ENCODE assay signal across 19 mouse cellular contexts in genomic region chr2:152091342-152092056, GRCm38 (mm10). TPM values are rescaled to one million over a fixed set of nuclear protein-coding genes. Genes with fewer than 3 reads are reported as not detected.
DNase-seq lines count a peak whose midpoint lies in the region; ATAC-seq and TF ChIP-seq lines count a peak whose summit lies in the region.
"Had no signal": no experiment of that assay in that cellular context is flagged by ENCODE, and none has a peak within 500 bp of the region (broad histone marks: within the 10 kb centered on the region; RNA-seq: fewer than 3 reads in every experiment).

No protein-coding gene starts in this region.

- H3K4me1 ChIP-seq in hindbrain, embryonic 10.5 days (replicated peaks): peaks cover 74% of the 10 kb centered on the region
- peaks cover 24% of the 10 kb centered on the region for H3K4me1 ChIP-seq in hindbrain, embryonic 16.5 days (ENCODE audit: control insufficient read depth, insufficient read depth, low read depth, low read length)
- peaks cover 6 to 18% of the 10 kb centered on the region in 2 experiments for H3K4me1 ChIP-seq in CH12.LX (ENCODE audit: control insufficient read depth in 1 of 2, insufficient read depth in 2 of 2)
- peaks cover 90% of the 10 kb centered on the region for H3K4me1 ChIP-seq in midbrain, embryonic 13.5 days (replicated peaks)

- DNase-seq in hindbrain, embryonic 10.5 days (ENCODE audit: low spot score): peak; percentile 59
- peak; percentile 69 for DNase-seq in CH12.LX (ENCODE audit: extremely low read depth)
- peak; percentile 74 for DNase-seq in embryo, embryonic 10 days (ENCODE audit: low spot score)
- no peak for DNase-seq in urinary bladder, postnatal 36 days (ENCODE audit: low spot score in 2 of 2)
- no peak for DNase-seq in adrenal gland, postnatal 36 days
- DNase-seq: cerebellum, adult 9-11 months; gastrocnemius, postnatal 14 days; lung, adult 2 months; right cerebral cortex, postnatal 25 days had no signal

- dilution Hi-C loops in CH12.LX (cut with MboI; ENCODE audit: extremely low pct_ligation_motif_present, extremely low pct_unique_long_range_greater_than_20kb, low sequenced_read_pairs): no loop called here

- peak overlapping the region; percentile 42 for H3K27ac ChIP-seq in hindbrain, embryonic 10.5 days
- no peak overlapping the region for H3K27ac ChIP-seq in hindbrain, embryonic 16.5 days (ENCODE audit: low read depth, low read length)
- H3K27ac ChIP-seq in CH12.LX (ENCODE audit: insufficient read depth, low read depth): no peak overlapping the region
- peak overlapping the region; percentile 44 for H3K27ac ChIP-seq in midbrain, embryonic 13.5 days
- H3K27ac ChIP-seq: embryonic facial prominence, embryonic 15.5 days; left cerebral cortex, adult 2 months; macrophage had no signal

- in situ Hi-C loops in CH12.LX (cut with MboI; ENCODE audit: low pct_ligation_motif_present, low pct_unique_long_range_greater_than_20kb, low sequenced_read_pairs): no loop called here

- TF ChIP-seq EP300 in CH12.LX (IDR thresholded peaks at IDR 0.05; ENCODE audit: low read length): peak; percentile 23; the same call in 1 of the 2 replicates

- H3K36me3 ChIP-seq in hindbrain, embryonic 10.5 days: peaks cover 23% of the 10 kb centered on the region; the same call in 1 of the 2 replicates
- no peaks in the 10 kb centered on the region for H3K36me3 ChIP-seq in hindbrain, embryonic 16.5 days (ENCODE audit: control insufficient read depth, insufficient read depth, low read length)
- H3K36me3 ChIP-seq in CH12.LX (replicated peaks in 1 of 2; ENCODE audit: control insufficient read depth in 1 of 2, insufficient read depth in 1 of 2, low read length in 1 of 2): no peaks in the 10 kb centered on the region
- peaks cover 53% of the 10 kb centered on the region for H3K36me3 ChIP-seq in midbrain, embryonic 13.5 days
- H3K36me3 ChIP-seq: embryonic facial prominence, embryonic 15.5 days had no signal

- H3K4me3 ChIP-seq in hindbrain, embryonic 10.5 days: 0 out of 2 replicates have a peak overlapping the region, but pooled peaks have one; percentile 9
- no peak overlapping the region for H3K4me3 ChIP-seq in hindbrain, embryonic 16.5 days (ENCODE audit: low read length)
- peak overlapping the region in 1 of 3 experiments; percentile 25 for H3K4me3 ChIP-seq in CH12.LX (replicated peaks in 1 of 3; ENCODE audit: low read depth in 2 of 3, low read length in 2 of 3, poor library complexity in 1 of 3)
- H3K4me3 ChIP-seq in midbrain, embryonic 13.5 days (replicated peaks): no peak overlapping the region
- H3K4me3 ChIP-seq: embryonic facial prominence, embryonic 15.5 days; left cerebral cortex, adult 2 months had no signal

- H3K9ac ChIP-seq in hindbrain, embryonic 16.5 days (ENCODE audit: low read depth, low read length): no peak overlapping the region
- no peak overlapping the region for H3K9ac ChIP-seq in CH12.LX (ENCODE audit: insufficient read depth, low read depth)
- H3K9ac ChIP-seq in midbrain, embryonic 13.5 days (replicated peaks): no peak overlapping the region; the same call in 1 of the 2 replicates
- H3K9ac ChIP-seq: embryonic facial prominence, embryonic 15.5 days had no signal

- ATAC-seq in hindbrain, embryonic 16.5 days: no peak
- ATAC-seq in midbrain, embryonic 13.5 days: no peak
- ATAC-seq: activated CD4-positive, CD25-positive, alpha-beta regulatory T cell, adult 4 months had no signal

- TF ChIP-seq RAD21 in CH12.LX (IDR thresholded peaks at IDR 0.05; ENCODE audit: low read depth, low read length): no peak

- peaks cover 92% of the 10 kb centered on the region for H3K27me3 ChIP-seq in hindbrain, embryonic 10.5 days (ENCODE audit: insufficient read depth, poor library complexity, severe bottlenecking)
- peaks cover 8% of the 10 kb centered on the region for H3K27me3 ChIP-seq in hindbrain, embryonic 16.5 days (replicated peaks; ENCODE audit: control insufficient read depth, insufficient read depth, low read length)
- peaks cover 58% of the 10 kb centered on the region for H3K27me3 ChIP-seq in CH12.LX (replicated peaks)
- peaks cover 30% of the 10 kb centered on the region for H3K27me3 ChIP-seq in midbrain, embryonic 13.5 days

- WGBS in hindbrain, embryonic 10.5 days: 23% methylated on average over 12 of the region's 12 CpGs
- 19% methylated on average over 12 of the region's 12 CpGs for WGBS in hindbrain, embryonic 16.5 days
- 23% methylated on average over 12 of the region's 12 CpGs for WGBS in midbrain, embryonic 13.5 days

- no peak overlapping the region for H3K4me2 ChIP-seq in hindbrain, embryonic 16.5 days (ENCODE audit: low read length)
- H3K4me2 ChIP-seq in CH12.LX (ENCODE audit: insufficient read depth, low read depth, poor library complexity, severe bottlenecking): peak overlapping the region; percentile 17; the same call in 1 of the 2 replicates
- H3K4me2 ChIP-seq in midbrain, embryonic 13.5 days (replicated peaks): 0 out of 2 replicates have a peak overlapping the region, but pooled peaks have one; percentile 7
- H3K4me2 ChIP-seq: embryonic facial prominence, embryonic 15.5 days had no signal

- no peaks in the 10 kb centered on the region for H3K9me3 ChIP-seq in hindbrain, embryonic 10.5 days
- H3K9me3 ChIP-seq in hindbrain, embryonic 16.5 days (ENCODE audit: control insufficient read depth, low read length): no peaks in the 10 kb centered on the region
- H3K9me3 ChIP-seq in CH12.LX (replicated peaks; ENCODE audit: low read length): peaks cover 26% of the 10 kb centered on the region
- H3K9me3 ChIP-seq in midbrain, embryonic 13.5 days: no peaks in the 10 kb centered on the region
- H3K9me3 ChIP-seq: embryonic facial prominence, embryonic 15.5 days had no signal

- no peaks in the 10 kb centered on the region for H3K79me2 ChIP-seq in CH12.LX (replicated peaks; ENCODE audit: control insufficient read depth, extremely low read depth, insufficient read depth, poor library complexity, severe bottlenecking)

- no peak for TF ChIP-seq CTCF in CH12.LX (conservative IDR thresholded peaks at IDR 0.05 in 1 of 2, IDR thresholded peaks at IDR 0.05 in 1 of 2; ENCODE audit: low read depth in 2 of 2, low read length in 2 of 2)

- TF ChIP-seq POLR2A in CH12.LX (IDR thresholded peaks at IDR 0.05; ENCODE audit: low read depth, low read length): no peak

TF ChIP-seq in CH12.LX, 34 proteins besides CTCF, POLR2A, EP300 and RAD21:
- TF ChIP-seq MAX (IDR thresholded peaks at IDR 0.05; ENCODE audit: low read length): peak; percentile 54
- peak; percentile 20; the same call in 1 of the 2 replicates for TF ChIP-seq IRF4 (IDR thresholded peaks at IDR 0.05; ENCODE audit: low read depth, low read length)
- 0 out of 2 replicates have a peak, but pooled peaks have one; percentile 54 for TF ChIP-seq SIN3A (IDR thresholded peaks at IDR 0.05; ENCODE audit: low read length)
- TF ChIP-seq ETS1 (conservative IDR thresholded peaks at IDR 0.05; ENCODE audit: low read depth, low read length): peak; percentile 35
- peak; percentile 18; the same call in 1 of the 2 replicates for TF ChIP-seq BHLHE40 (IDR thresholded peaks at IDR 0.05; ENCODE audit: low read depth, low read length)
- no peak for TF ChIP-seq ELF1 (IDR thresholded peaks at IDR 0.05; ENCODE audit: low read depth, low read length)
- TF ChIP-seq ZKSCAN1 (IDR thresholded peaks at IDR 0.05; ENCODE audit: borderline replicate concordance, low read depth, low read length): peak; percentile 55
- no peak for TF ChIP-seq MAZ (IDR thresholded peaks at IDR 0.05; ENCODE audit: low read depth, low read length)
- TF ChIP-seq ZC3H11A (IDR thresholded peaks at IDR 0.05; ENCODE audit: low read depth, low read length): no peak
- no peak for TF ChIP-seq USF1 (IDR thresholded peaks at IDR 0.05; ENCODE audit: low read depth, low read length)
- peak; percentile 50; the same call in 1 of the 2 replicates for TF ChIP-seq CHD2 (IDR thresholded peaks at IDR 0.05; ENCODE audit: low read length)
- no peak for TF ChIP-seq SMC3 (IDR thresholded peaks at IDR 0.05; ENCODE audit: low read depth, low read length)
- peak; percentile 64; the same call in 1 of the 2 replicates for TF ChIP-seq TCF12 (IDR thresholded peaks at IDR 0.05; ENCODE audit: low read depth, low read length)
- no peak for TF ChIP-seq USF2 (conservative IDR thresholded peaks at IDR 0.05; ENCODE audit: low read depth, low read length)

RNA-seq across cellular contexts. Expression of gene Scrt2, which starts 10.2 kb away (rescaled TPM):
- 5.5 and 19.0 TPM in 2 replicates for polyA plus RNA-seq in hindbrain, embryonic 10.5 days (2016; fragmentation: Nextera tagmentation; extraction: Ambion mirVana)
- polyA plus RNA-seq in hindbrain, embryonic 16.5 days (2015; fragmentation: Nextera tagmentation; extraction: Ambion mirVana): 7.6 and 8.0 TPM in 2 replicates
- total RNA-seq in CH12.LX (2012; rRNA removed) (not detected in 2 replicates), CH12.LX (2014; rRNA removed) (not detected in 2 replicates)
- polyA plus RNA-seq in CH12.LX (2012; ENCODE audit: insufficient read length, low read depth): not detected in 2 replicates
- polyA plus RNA-seq in midbrain, embryonic 13.5 days (2015; fragmentation: Nextera tagmentation; extraction: Ambion mirVana): 16.3 and 20.0 TPM in 2 replicates
- total RNA-seq in adrenal gland, postnatal 36 days (2021): 1 to 10 TPM in 1 of 2 experiments, under 1 TPM in 1; 0.13 to 1.1 TPM
- total RNA-seq: heart, adult 8-10 months; liver, adult 2 months had no signal
- polyA plus RNA-seq: activated CD4-positive, CD25-positive, alpha-beta regulatory T cell, adult 4 months; heart, postnatal 0 days; kidney, embryonic 16.5 days; liver, adult 2 months; lung, adult 2 months; macrophage had no signal

RNA-seq across cellular contexts. Expression of gene Srxn1, which starts 13.8 kb away (rescaled TPM):
- polyA plus RNA-seq in hindbrain, embryonic 10.5 days (2016; fragmentation: Nextera tagmentation; extraction: Ambion mirVana): 15.6 and 18.7 TPM in 2 replicates
- polyA plus RNA-seq in hindbrain, embryonic 16.5 days (2015; fragmentation: Nextera tagmentation; extraction: Ambion mirVana): 28.6 and 32.1 TPM in 2 replicates
- not detected in 2 replicates for total RNA-seq in CH12.LX (2012; rRNA removed)
- not detected in 2 replicates for total RNA-seq in CH12.LX (2014; rRNA removed)
- polyA plus RNA-seq in CH12.LX (2012; ENCODE audit: insufficient read length, low read depth): not detected in 2 replicates
- 13.4 and 14.9 TPM in 2 replicates for polyA plus RNA-seq in midbrain, embryonic 13.5 days (2015; fragmentation: Nextera tagmentation; extraction: Ambion mirVana)
- 100 to 1,000 TPM; 264 to 540 TPM for total RNA-seq in adrenal gland, postnatal 36 days (2021)

RNA-seq across cellular contexts. Expression of gene Tcf15, which starts 51.9 kb away (rescaled TPM):
- 5.2 and 7.6 TPM in 2 replicates for polyA plus RNA-seq in hindbrain, embryonic 10.5 days (2016; fragmentation: Nextera tagmentation; extraction: Ambion mirVana)
- 1.3 TPM in 2 replicates for polyA plus RNA-seq in hindbrain, embryonic 16.5 days (2015; fragmentation: Nextera tagmentation; extraction: Ambion mirVana)
- total RNA-seq in CH12.LX (2012; rRNA removed) (not detected in 2 replicates), CH12.LX (2014; rRNA removed) (not detected in 2 replicates)
- polyA plus RNA-seq in CH12.LX (2012; ENCODE audit: insufficient read length, low read depth): not detected in 2 replicates
- 1.0 and 1.8 TPM in 2 replicates for polyA plus RNA-seq in midbrain, embryonic 13.5 days (2015; fragmentation: Nextera tagmentation; extraction: Ambion mirVana)
- 1 to 10 TPM; 4.4 to 4.7 TPM for total RNA-seq in adrenal gland, postnatal 36 days (2021)
- total RNA-seq: liver, adult 2 months had no signal
- polyA plus RNA-seq: activated CD4-positive, CD25-positive, alpha-beta regulatory T cell, adult 4 months; liver, adult 2 months; macrophage had no signal

Comparison
In these comparisons a context has a peak if more than half of its experiments do, and no peak if none do; other contexts are left out.
1. H3K27ac ChIP-seq: peak in hindbrain, embryonic 10.5 days (single experiment) and midbrain, embryonic 13.5 days (single experiment); none in hindbrain, embryonic 16.5 days (single experiment) and CH12.LX (single experiment).
2. DNase-seq: peak in hindbrain, embryonic 10.5 days (single experiment), CH12.LX (single experiment) and embryo, embryonic 10 days (single experiment); none in urinary bladder, postnatal 36 days (0 of 2) and adrenal gland, postnatal 36 days (0 of 2).
3. RNA of gene Srxn1, which starts 13.8 kb away (polyA plus RNA-seq): 28.6 to 32.1 TPM in hindbrain, embryonic 16.5 days, 15.6 to 18.7 TPM in hindbrain, embryonic 10.5 days and 13.4 to 14.9 TPM in midbrain, embryonic 13.5 days; not detected in CH12.LX; every median in the first group is over 10 times any median in the second.